Mouse (Mus musculus) midbrain, embryonic 14.5 days (tissue): ENCODE data around the gene Safb. TPM values are rescaled to one million over a fixed set of nuclear protein-coding genes. Genes with fewer than 3 reads are reported as not detected.

Experiments
- ATAC-seq: fragments of 200-750 bp; cut with Nextera tagmentation; 2 replicates; pipeline ENCODE4 v1.8.0; 2017; ENCODE audit warnings: moderate number of reproducible peaks, moderate library complexity; ENCODE audit not compliant: low FRiP score, low TSS enrichment
- DNase-seq: peaks from one replicate; pipeline ENCODE4 v3.0.0-alpha.2; 2015
- H3K27ac ChIP-seq: fragments of 300-500 bp; sonication (generic); replicated peaks from 2 replicates; pipeline ENCODE4 v1.5.1; 2014; ENCODE audit warnings: mild to moderate bottlenecking, low read depth, low read length, moderate library complexity
- H3K27me3 ChIP-seq: fragments of 300-500 bp; sonication (generic); 2 replicates; pipeline ENCODE4 v1.6.1; 2014; ENCODE audit warnings: low read length, control low read depth, mixed read lengths; ENCODE audit not compliant: control insufficient read depth, insufficient read depth
- H3K36me3 ChIP-seq: fragments of 300-500 bp; sonication (generic); 2 replicates; pipeline ENCODE4 v1.6.1; 2014; ENCODE audit warnings: low read length, control low read depth; ENCODE audit not compliant: control insufficient read depth, insufficient read depth
- H3K4me1 ChIP-seq: fragments of 300-500 bp; sonication (generic); 2 replicates; pipeline ENCODE4 v1.6.1; 2014; ENCODE audit warnings: mild to moderate bottlenecking, antibody characterized with exemption, low read length, control low read depth; ENCODE audit not compliant: control insufficient read depth, insufficient read depth
- H3K4me2 ChIP-seq: fragments of 300-500 bp; sonication (generic); 2 replicates; pipeline ENCODE4 v1.6.1; 2014; ENCODE audit warnings: mild to moderate bottlenecking, low read length, moderate library complexity
- H3K4me3 ChIP-seq: fragments of 300-500 bp; sonication (generic); replicated peaks from 2 replicates; pipeline ENCODE4 v1.5.1; 2014; ENCODE audit warnings: low read depth, low read length
- H3K9ac ChIP-seq: fragments of 300-500 bp; sonication (generic); replicated peaks from 2 replicates; pipeline ENCODE4 v1.6.1; 2014; ENCODE audit warnings: mild to moderate bottlenecking, low read length, moderate library complexity
- H3K9me3 ChIP-seq: fragments of 300-500 bp; sonication (generic); 2 replicates; pipeline ENCODE4 v1.6.1; 2016; ENCODE audit warnings: low read length, control low read depth, mixed read lengths; ENCODE audit not compliant: control insufficient read depth
- WGBS: fragments of 180-500 bp; shearing (Covaris S2); extraction: QIAGEN DNeasy Blood & Tissue Kit; methylation state at CpG from one replicate; pipeline ENCODE4 v1.1.7; 2014; 5-methylcytosine and 5-hydroxymethylcytosine counted together
- polyA plus RNA-seq: library from polyadenylated mRNA; unstranded; fragments of >200 nt; fragmentation: Nextera tagmentation; extraction: Ambion mirVana; gene quantifications from 2 replicates; pipeline ENCODE4 v1.2.1, GENCODE M21; 2014

Gene Safb
- polyA plus RNA-seq, 1 experiment from 2014 or later = 89.6 TPM

- WGBS = 92% methylated on average over 8 of the region's 8 CpGs
- ATAC-seq = no peak
These were observed 9.1 kb downstream of the Safb start for GRCm38 (mm10) chr17:56593527-56594271.

GRCm38 (mm10) chr17:56603186-56604069 is 18.8 kb downstream of the Safb start:
- Histone ChIP-seq H3K9me3 (no peaks in the 10 kb centered on the region), H3K9ac (no peak overlapping the region), H3K4me1 (no peaks in the 10 kb centered on the region; the same call in 1 of the 2 replicates), H3K27ac (no peak overlapping the region), H3K4me2 (no peak overlapping the region), H3K36me3 (peaks cover 88% of the 10 kb centered on the region), H3K27me3 (no peaks in the 10 kb centered on the region), H3K4me3 (no peak overlapping the region)
- ATAC-seq (no peak), DNase-seq (no peak)
- 93% methylated on average over 28 of the region's 28 CpGs for whole genome bisulfite sequencing

More at GRCm38 (mm10) chr17:56593527-56594271, 9.1 kb downstream of the Safb start:
- Histone ChIP-seq H3K36me3 (peaks cover 94% of the 10 kb centered on the region), H3K27me3 (no peaks in the 10 kb centered on the region), H3K4me1 (no peaks in the 10 kb centered on the region), H3K9me3 (no peaks in the 10 kb centered on the region), H3K27ac (no peak overlapping the region), H3K4me2 (no peak overlapping the region), H3K9ac (no peak overlapping the region), H3K4me3 (no peak overlapping the region)
- no peak for DNase-seq

GRCm38 (mm10) chr17:56604070-56604380 is 19.4 kb downstream of the Safb start:
- H3K9ac ChIP-seq = no peak overlapping the region
- peaks cover 88% of the 10 kb centered on the region for H3K36me3 ChIP-seq
- DNase-seq (no peak), ATAC-seq (no peak)
- H3K27ac ChIP-seq = no peak overlapping the region
- H3K4me3 ChIP-seq = no peak overlapping the region
- H3K4me1 ChIP-seq = peaks cover 5% of the 10 kb centered on the region
- H3K4me2 ChIP-seq = no peak overlapping the region
- WGBS = 90% methylated on average over 9 of the region's 9 CpGs
- no peaks in the 10 kb centered on the region for H3K9me3 ChIP-seq
- no peaks in the 10 kb centered on the region for H3K27me3 ChIP-seq

- DNase-seq (no peak), ATAC-seq (no peak)
- peaks cover 5% of the 10 kb centered on the region for H3K4me1 ChIP-seq
- no peak overlapping the region for H3K4me3 ChIP-seq
- H3K4me2 ChIP-seq = no peak overlapping the region
- WGBS = 98% methylated on average over 3 of the region's 3 CpGs
- H3K9ac ChIP-seq = no peak overlapping the region
- H3K27ac ChIP-seq = no peak overlapping the region
- peaks cover 86% of the 10 kb centered on the region for H3K36me3 ChIP-seq
- H3K9me3 ChIP-seq = no peaks in the 10 kb centered on the region
- H3K27me3 ChIP-seq = no peaks in the 10 kb centered on the region
These were observed 19.8 kb downstream of the Safb start for GRCm38 (mm10) chr17:56604422-56604821.

GRCm38 (mm10) chr17:56605431-56605830 is 20.8 kb downstream of the Safb start:
- H3K36me3 ChIP-seq = peaks cover 76% of the 10 kb centered on the region
- no peak overlapping the region for H3K27ac ChIP-seq
- H3K4me2 ChIP-seq = no peak overlapping the region
- no peak overlapping the region for H3K4me3 ChIP-seq
- DNase-seq (no peak), ATAC-seq (no peak)
- H3K27me3 ChIP-seq = no peaks in the 10 kb centered on the region
- peaks cover 9% of the 10 kb centered on the region for H3K4me1 ChIP-seq
- H3K9me3 ChIP-seq = no peaks in the 10 kb centered on the region
- no peak overlapping the region for H3K9ac ChIP-seq
- WGBS = 94% methylated on average over 9 of the region's 9 CpGs

GRCm38 (mm10) chr17:56607521-56608062 is 23.0 kb downstream of the Safb start:
- no peaks in the 10 kb centered on the region for H3K27me3 ChIP-seq
- 82% methylated on average over 3 of the region's 3 CpGs for WGBS
- H3K9ac ChIP-seq = no peak overlapping the region
- H3K9me3 ChIP-seq = no peaks in the 10 kb centered on the region
- ATAC-seq = no peak
- no peak overlapping the region for H3K4me2 ChIP-seq
- H3K36me3 ChIP-seq = peaks cover 55% of the 10 kb centered on the region
- H3K27ac ChIP-seq = no peak overlapping the region
- no peak for DNase-seq
- H3K4me1 ChIP-seq = peaks cover 10% of the 10 kb centered on the region
- H3K4me3 ChIP-seq = no peak overlapping the region

GRCm38 (mm10) chr17:56608699-56609098 is 24.1 kb downstream of the Safb start:
- no peak for ATAC-seq
- DNase-seq = no peak
- Histone ChIP-seq H3K4me1 (peaks cover 10% of the 10 kb centered on the region), H3K9ac (peak overlapping the region; percentile 60; the same call in 1 of the 2 replicates), H3K9me3 (no peaks in the 10 kb centered on the region), H3K36me3 (peaks cover 44% of the 10 kb centered on the region), H3K4me3 (peak overlapping the region; percentile 58), H3K27ac (no peak overlapping the region), H3K4me2 (peak overlapping the region; percentile 84), H3K27me3 (no peaks in the 10 kb centered on the region)
- WGBS = 55% methylated on average over 5 of the region's 5 CpGs

- no peaks in the 10 kb centered on the region for H3K27me3 ChIP-seq
- H3K4me2 ChIP-seq = peak within 1 kb of the TSS; percentile 84
- H3K4me3 ChIP-seq = peak within 1 kb of the TSS; percentile 58
- peaks cover 41% of the 10 kb centered on the region for H3K36me3 ChIP-seq
- H3K9me3 ChIP-seq = no peaks in the 10 kb centered on the region
- peak; percentile 88 for ATAC-seq
- WGBS = under 1% methylated on average over 44 of the region's 44 CpGs
- DNase-seq = peak; percentile 98
- peak within 1 kb of the TSS; percentile 60 for H3K9ac ChIP-seq
- H3K27ac ChIP-seq = peak within 1 kb of the TSS; percentile 82
- H3K4me1 ChIP-seq = peaks cover 16% of the 10 kb centered on the region
These were observed 25.0 kb downstream of the Safb start, which contains the start of gene 2410015M20Rik for GRCm38 (mm10) chr17:56609452-56610171. Gene 2410015M20Rik, minus strand, starts transcription at chr17:56609771.
